Mouse (Mus musculus) cerebellum, postnatal 10 days (tissue): Measurements from ENCODE around the gene Nlrp3.

ENCODE experiments used
- DNase-seq, 2 experiments: peaks; one replicate each; pipeline ENCODE4 v3.0.0; 2021; ENCODE audit warnings: mixed read lengths in 2 of 2

The Nlrp3 gene

GRCm38 (mm10) chr11:59541324-59541723 is at the start of gene Nlrp3:
Nlrp3 (plus strand) TSS chr11:59541568.
- no peak for DNase-seq

- no peak for DNase-seq
Observed at GRCm38 (mm10) chr11:59496672-59497310, 44.6 kb upstream of the Nlrp3 start.

GRCm38 (mm10) chr11:59497747-59498146 is 43.6 kb upstream of the Nlrp3 start:
- DNase-seq, result no peak

- DNase-seq, result no peak
Observed at GRCm38 (mm10) chr11:59501978-59502700, 39.2 kb upstream of the Nlrp3 start.

GRCm38 (mm10) chr11:59505351-59505838 is 36.0 kb upstream of the Nlrp3 start:
- peak; percentile 75 to 81 for DNase-seq

GRCm38 (mm10) chr11:59505839-59506712 is 35.3 kb upstream of the Nlrp3 start:
- DNase-seq, result peak; percentile 94 to 95

GRCm38 (mm10) chr11:59506713-59507074 is 34.7 kb upstream of the Nlrp3 start:
- DNase-seq, result no peak

GRCm38 (mm10) chr11:59511558-59511957 is 29.8 kb upstream of the Nlrp3 start:
- no peak for DNase-seq

- DNase-seq, result no peak
Observed at GRCm38 (mm10) chr11:59512733-59513132, 28.6 kb upstream of the Nlrp3 start.

GRCm38 (mm10) chr11:59513556-59513955 is 27.8 kb upstream of the Nlrp3 start:
- DNase-seq, result no peak

GRCm38 (mm10) chr11:59514381-59514780 is 27.0 kb upstream of the Nlrp3 start:
- no peak for DNase-seq

- no peak for DNase-seq
Observed at GRCm38 (mm10) chr11:59514789-59515188, 26.6 kb upstream of the Nlrp3 start.

- no peak for DNase-seq
Observed at GRCm38 (mm10) chr11:59517441-59517840, 23.9 kb upstream of the Nlrp3 start.

GRCm38 (mm10) chr11:59518226-59518625 is 23.1 kb upstream of the Nlrp3 start:
- DNase-seq, result no peak

GRCm38 (mm10) chr11:59519741-59520495 is 21.4 kb upstream of the Nlrp3 start:
- DNase-seq, result no peak

- DNase-seq, result no peak
Observed at GRCm38 (mm10) chr11:59524150-59524549, 17.2 kb upstream of the Nlrp3 start.

- peak; percentile 92 to 96 for DNase-seq
Observed at GRCm38 (mm10) chr11:59525237-59525636, 16.1 kb upstream of the Nlrp3 start.

- DNase-seq, result peak; percentile 50 to 66
Observed at GRCm38 (mm10) chr11:59526472-59527080, 14.8 kb upstream of the Nlrp3 start, which contains the start of gene Zkscan17. Zkscan17 (minus strand) TSS chr11:59526751.

GRCm38 (mm10) chr11:59530221-59530620 is 11.1 kb upstream of the Nlrp3 start:
- peak in 1 of 2 experiments; percentile 52 for DNase-seq

- peak; percentile 84 to 90 for DNase-seq
Observed at GRCm38 (mm10) chr11:59530870-59531535, 10.4 kb upstream of the Nlrp3 start.

- no peak for DNase-seq
Observed at GRCm38 (mm10) chr11:59531562-59531961, 9.8 kb upstream of the Nlrp3 start.
